Mouse (Mus musculus) forebrain, embryonic 15.5 days (tissue): Measurements from ENCODE around the gene Ube2d3. TPM values are rescaled to one million over a fixed set of nuclear protein-coding genes. Genes with fewer than 3 reads are reported as not detected.
"Not testable (repeated sequence)": the region's sequence is repeated elsewhere in the genome, so short reads cannot be mapped to it uniquely, and the experiment has no call there.

Experiments used
- ATAC-seq: fragments of 200-750 bp; cut with Nextera tagmentation; replicated peaks from 2 replicates; pipeline ENCODE4 v1.8.0; 2017; ENCODE audit warnings: mild to moderate bottlenecking, moderate TSS enrichment, moderate library complexity
- H3K27ac ChIP-seq: fragments of 300-500 bp; sonication (generic); replicated peaks from 2 replicates; pipeline ENCODE4 v1.5.1; 2015; ENCODE audit warnings: mild to moderate bottlenecking, inconsistent platforms
- H3K27me3 ChIP-seq: fragments of 300-500 bp; sonication (generic); 2 replicates; pipeline ENCODE4 v1.6.1; 2015; ENCODE audit warnings: inconsistent platforms
- H3K36me3 ChIP-seq: fragments of 300-500 bp; sonication (generic); 2 replicates; pipeline ENCODE4 v1.6.1; 2015; ENCODE audit warnings: mild to moderate bottlenecking, inconsistent platforms
- H3K4me1 ChIP-seq: fragments of 300-500 bp; sonication (generic); 2 replicates; pipeline ENCODE4 v1.6.1; 2015; ENCODE audit warnings: inconsistent platforms
- H3K4me2 ChIP-seq: fragments of 300-500 bp; sonication (generic); replicated peaks from 2 replicates; pipeline ENCODE4 v1.6.1; 2015; ENCODE audit warnings: mild to moderate bottlenecking, inconsistent platforms
- H3K4me3 ChIP-seq: fragments of 300-500 bp; sonication (generic); 2 replicates; pipeline ENCODE4 v1.5.1; 2015; ENCODE audit warnings: mild to moderate bottlenecking, inconsistent platforms
- H3K9ac ChIP-seq: fragments of 300-500 bp; sonication (generic); replicated peaks from 2 replicates; pipeline ENCODE4 v1.6.1; 2015; ENCODE audit warnings: mild to moderate bottlenecking, inconsistent platforms
- H3K9me3 ChIP-seq: fragments of 300-500 bp; sonication (generic); 2 replicates; pipeline ENCODE4 v1.6.1; 2016; ENCODE audit warnings: inconsistent platforms
- WGBS: fragments of 180-500 bp; shearing (Covaris S2); methylation state at CpG from one replicate; pipeline ENCODE4 v1.1.7; 2015; ENCODE audit warnings: mixed read lengths; 5-methylcytosine and 5-hydroxymethylcytosine counted together
- polyA plus RNA-seq: library from polyadenylated mRNA; unstranded; fragments of >200 nt; fragmentation: Nextera tagmentation; extraction: Ambion mirVana; gene quantifications from 2 replicates; pipeline ENCODE4 v1.2.1, GENCODE M21; 2015

Gene Ube2d3
- polyA plus RNA-seq, 1 experiment from 2014 or later, result 384 TPM

DNA sequence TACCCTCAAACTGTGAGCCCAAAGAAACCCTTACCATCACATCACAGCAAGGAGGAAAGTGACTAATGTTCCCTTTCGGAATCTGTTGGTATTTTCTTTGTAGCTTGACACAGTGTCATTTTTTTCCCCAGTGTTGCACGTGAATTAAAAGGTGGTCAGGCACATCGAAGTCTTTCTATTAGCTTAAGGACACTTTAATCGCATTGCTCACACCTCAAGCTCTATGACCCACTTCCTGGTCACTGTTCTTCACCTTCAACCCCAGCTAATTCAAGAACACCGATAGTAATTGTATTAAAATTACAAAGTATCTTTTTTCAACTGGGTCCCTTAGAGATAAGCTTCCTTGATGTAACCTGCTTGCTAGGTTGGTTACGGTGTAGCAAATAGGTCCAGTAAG lies 42.8 kb downstream of the Ube2d3 start:
- Histone ChIP-seq H3K27ac (no peak overlapping the region), H3K4me1 (peaks cover 7% of the 10 kb centered on the region), H3K4me3 (no peak overlapping the region), H3K4me2 (no peak overlapping the region), H3K9me3 (no peaks in the 10 kb centered on the region), H3K27me3 (no peaks in the 10 kb centered on the region), H3K9ac (no peak overlapping the region), H3K36me3 (no peaks in the 10 kb centered on the region)
- 92% methylated on average over 6 of the region's 6 CpGs for WGBS
- ATAC-seq, result no peak

DNA sequence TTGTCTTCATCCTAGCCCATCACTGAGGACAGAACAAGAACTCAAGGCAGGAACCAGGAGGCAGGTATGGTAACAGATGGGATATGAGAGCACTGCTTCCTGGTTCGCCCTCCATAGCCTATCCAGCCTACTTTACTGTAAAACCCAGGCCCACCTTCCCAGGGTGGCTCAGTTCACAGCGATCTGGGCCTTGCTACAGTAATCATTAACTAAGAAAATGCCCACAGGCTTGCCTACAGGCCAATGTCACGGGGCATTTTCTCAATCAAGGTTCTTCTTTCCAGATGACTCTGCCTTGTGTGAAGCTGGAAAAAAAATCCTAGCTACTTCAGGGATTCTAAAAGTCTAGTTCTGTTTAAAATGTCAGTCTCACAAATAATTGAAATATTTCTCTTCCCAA lies 43.7 kb downstream of the Ube2d3 start:
- peaks cover 10% of the 10 kb centered on the region for H3K4me1 ChIP-seq
- H3K9ac ChIP-seq, result no peak overlapping the region
- H3K4me3 ChIP-seq, result no peak overlapping the region
- no peaks in the 10 kb centered on the region for H3K27me3 ChIP-seq
- WGBS, result 85% methylated on average over 3 of the region's 3 CpGs
- H3K36me3 ChIP-seq, result no peaks in the 10 kb centered on the region
- no peaks in the 10 kb centered on the region for H3K9me3 ChIP-seq
- ATAC-seq, result no peak
- H3K4me2 ChIP-seq, result no peak overlapping the region
- no peak overlapping the region for H3K27ac ChIP-seq

DNA sequence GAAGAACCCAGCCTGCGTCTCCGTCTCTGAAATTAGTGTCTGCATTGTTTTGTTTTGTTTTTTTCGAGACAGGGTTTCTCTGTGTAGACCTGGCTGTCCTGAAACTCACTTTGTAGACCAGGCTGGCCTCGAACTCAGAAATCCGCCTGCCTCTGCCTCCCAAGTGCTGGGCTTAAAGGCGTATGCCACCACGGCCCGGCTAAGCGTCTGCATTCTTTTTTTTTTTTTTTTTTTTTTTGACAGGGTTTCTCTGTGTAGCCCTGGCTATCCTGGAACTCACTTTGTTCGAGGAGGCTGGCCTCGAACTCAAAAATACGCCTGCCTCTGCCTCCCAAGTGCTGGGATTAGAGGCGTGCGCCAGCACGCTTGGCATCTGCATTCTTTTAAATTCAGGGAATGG lies 46.7 kb downstream of the Ube2d3 start:
- 87% methylated on average over 15 of the region's 15 CpGs for WGBS
- not testable (repeated sequence) for H3K9ac ChIP-seq, H3K27ac ChIP-seq, H3K36me3 ChIP-seq, ATAC-seq, H3K9me3 ChIP-seq, H3K27me3 ChIP-seq
- Histone ChIP-seq H3K4me1 (peaks cover 10% of the 10 kb centered on the region), H3K4me2 (peak overlapping the region; percentile 95), H3K4me3 (peak overlapping the region; percentile 73; the same call in 1 of the 2 replicates)

DNA sequence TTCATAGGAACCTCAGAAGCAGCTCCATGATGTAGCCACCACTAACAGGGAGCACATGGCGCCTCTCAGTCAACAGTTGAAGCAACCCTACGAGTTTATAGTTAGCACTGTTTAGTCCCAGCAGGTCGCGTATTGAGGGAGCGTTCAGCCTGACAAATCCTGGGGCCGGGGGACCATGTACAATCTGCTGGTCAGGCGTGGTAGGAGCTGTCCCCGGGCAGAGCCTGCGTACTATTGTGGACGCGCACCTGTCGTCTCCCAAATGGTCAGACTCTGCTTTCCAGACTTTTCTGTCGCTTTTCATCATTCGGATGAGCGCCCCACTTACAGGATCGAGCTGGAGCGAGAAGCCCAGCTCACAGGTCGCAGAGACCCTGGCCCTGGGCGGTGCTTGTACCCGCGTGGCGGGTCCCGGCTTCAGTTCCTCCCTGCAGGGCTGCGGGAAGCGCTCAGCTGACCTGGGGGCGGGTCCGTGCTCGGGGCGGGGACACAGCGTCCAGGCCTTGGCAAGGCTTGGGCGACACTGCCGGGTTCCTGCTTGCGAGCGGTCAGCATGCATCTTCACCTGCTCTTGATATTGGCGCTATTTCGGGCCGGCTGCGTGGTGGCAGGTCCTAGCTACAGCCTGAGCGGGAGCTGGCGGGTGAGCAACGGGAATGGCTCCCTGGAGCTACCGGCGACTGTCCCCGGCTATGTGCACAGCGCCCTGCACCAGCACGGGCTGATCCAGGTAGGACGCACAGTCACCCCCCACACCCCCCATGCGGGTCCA lies 47.4 kb downstream of the Ube2d3 start, which contains the start of gene Manba:
Gene Manba (plus strand): TSS at position 484 of the 772 bp plus-strand sequence.
- Histone ChIP-seq H3K4me1 (peaks cover 10% of the 10 kb centered on the region), H3K27me3 (no peaks in the 10 kb centered on the region), H3K9ac (peak within 1 kb of the TSS; percentile 70), H3K4me2 (peak within 1 kb of the TSS; percentile 95), H3K27ac (no peak within 1 kb of the TSS), H3K36me3 (no peaks in the 10 kb centered on the region), H3K4me3 (peak within 1 kb of the TSS; percentile 73), H3K9me3 (no peaks in the 10 kb centered on the region)
- WGBS, result 2% methylated on average over 48 of the region's 48 CpGs
- ATAC-seq, result peak; percentile 94

DNA sequence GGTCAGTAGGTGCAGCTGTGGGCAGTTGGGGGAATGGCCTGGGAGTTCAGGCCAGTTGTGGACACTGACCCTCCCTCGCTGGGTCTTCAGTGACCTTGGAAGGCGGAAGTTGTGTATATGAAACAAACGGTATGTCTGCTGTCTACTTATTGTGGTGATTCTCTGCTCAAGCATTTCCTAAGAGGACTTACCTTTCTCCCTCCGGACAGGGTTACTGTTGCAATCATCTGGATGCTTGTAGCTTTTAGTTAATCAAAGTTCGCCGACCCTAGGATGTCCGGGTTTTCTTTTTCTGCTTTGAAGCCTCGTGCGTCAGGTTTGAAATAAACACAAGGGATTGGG lies 47.9 kb downstream of the Ube2d3 start:
- ATAC-seq, result no peak

DNA sequence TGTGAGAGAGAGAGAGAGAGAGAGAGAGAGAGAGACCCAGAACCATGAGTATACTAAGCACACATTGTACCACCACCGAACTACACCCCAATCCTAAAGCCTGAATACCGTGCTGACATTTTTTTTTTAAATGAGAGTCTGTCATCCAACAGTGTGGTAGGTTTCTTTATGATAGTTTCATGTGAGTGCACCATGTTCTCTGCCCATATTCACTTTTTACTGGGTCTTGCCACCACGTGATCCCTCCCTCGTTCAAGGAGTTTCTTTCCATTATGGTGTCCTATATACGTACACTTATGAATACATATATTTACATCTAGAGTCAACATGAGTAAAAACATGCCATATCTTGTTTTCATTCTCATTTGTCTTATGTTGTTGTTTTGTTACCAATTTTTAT lies 48.4 kb downstream of the Ube2d3 start:
- Histone ChIP-seq H3K27me3 (no peaks in the 10 kb centered on the region), H3K4me2 (peak overlapping the region; percentile 95; the same call in 1 of the 2 replicates), H3K36me3 (no peaks in the 10 kb centered on the region), H3K9me3 (no peaks in the 10 kb centered on the region), H3K9ac (no peak overlapping the region), H3K4me3 (no peak overlapping the region), H3K27ac (no peak overlapping the region), H3K4me1 (peaks cover 10% of the 10 kb centered on the region)
- no peak for ATAC-seq
- 74% methylated on average over 5 of the region's 5 CpGs for WGBS

More for the DNA sequence above, 47.9 kb downstream of the Ube2d3 start:
- Histone ChIP-seq H3K4me2 (peak overlapping the region; percentile 95), H3K27ac (no peak overlapping the region), H3K9ac (peak overlapping the region; percentile 70), H3K36me3 (no peaks in the 10 kb centered on the region), H3K4me1 (peaks cover 10% of the 10 kb centered on the region), H3K27me3 (no peaks in the 10 kb centered on the region), H3K4me3 (peak overlapping the region; percentile 73), H3K9me3 (no peaks in the 10 kb centered on the region)
- WGBS, result 8% methylated on average over 9 of the region's 9 CpGs

DNA sequence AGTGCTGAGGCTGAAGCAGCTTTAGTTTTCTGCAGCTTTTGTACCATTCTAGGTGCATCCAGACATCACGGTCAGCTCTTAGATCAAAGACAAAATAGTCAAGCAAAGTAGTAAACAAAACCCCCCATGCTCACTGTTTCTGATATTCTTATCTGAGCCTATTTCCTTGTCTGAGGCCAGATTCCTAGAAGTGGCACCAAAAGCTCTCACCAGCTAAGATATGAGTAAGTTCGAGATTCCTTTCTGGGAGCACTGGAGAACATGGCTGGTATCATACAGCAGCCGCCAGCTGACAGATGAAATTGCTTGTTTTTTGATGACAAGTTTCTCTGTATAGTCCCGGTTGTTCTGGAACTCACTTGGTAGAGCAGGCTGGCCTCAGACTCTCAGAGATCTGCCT lies 49.9 kb downstream of the Ube2d3 start:
- no peaks in the 10 kb centered on the region for H3K9me3 ChIP-seq
- no peaks in the 10 kb centered on the region for H3K36me3 ChIP-seq
- ATAC-seq, result no peak
- H3K4me1 ChIP-seq, result peaks cover 10% of the 10 kb centered on the region
- WGBS, result 94% methylated on average over 4 of the region's 4 CpGs
- no peaks in the 10 kb centered on the region for H3K27me3 ChIP-seq
- H3K4me3 ChIP-seq, result no peak overlapping the region
- H3K4me2 ChIP-seq, result no peak overlapping the region
- H3K27ac ChIP-seq, result no peak overlapping the region
- no peak overlapping the region for H3K9ac ChIP-seq

DNA sequence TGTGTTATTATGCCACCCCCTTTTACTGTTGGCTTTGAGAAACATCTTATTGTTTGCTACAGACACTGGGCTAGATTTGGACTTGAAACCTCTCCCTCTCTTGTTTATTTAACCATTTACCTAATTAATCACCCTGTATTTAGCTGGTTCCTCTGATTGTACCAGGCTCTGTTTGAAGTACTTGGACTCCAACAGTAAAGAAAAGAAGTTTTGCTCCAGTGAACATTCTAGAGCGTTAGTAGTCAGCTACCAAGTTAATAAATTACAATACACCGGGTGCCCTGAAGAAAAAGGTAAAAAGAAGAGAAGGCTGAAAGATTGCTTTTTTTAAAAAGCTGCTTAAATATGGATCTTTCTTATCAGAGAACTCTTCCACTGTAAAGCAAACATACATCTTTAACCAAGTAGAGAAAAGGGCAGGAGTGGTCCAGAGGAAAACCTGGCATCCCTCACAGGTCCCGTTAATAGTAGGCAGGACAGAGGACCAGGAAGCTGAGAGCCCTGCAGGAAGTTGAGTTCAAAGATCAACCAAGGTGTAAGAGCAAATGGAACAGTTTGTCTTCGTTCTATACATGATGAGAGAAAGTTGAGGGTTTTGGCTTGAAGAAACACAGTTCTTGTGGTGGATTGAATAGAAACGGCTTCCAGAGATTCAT lies 52.0 kb downstream of the Ube2d3 start:
- Histone ChIP-seq H3K4me1 (peaks cover 9% of the 10 kb centered on the region), H3K9me3 (no peaks in the 10 kb centered on the region), H3K9ac (no peak overlapping the region), H3K27ac (no peak overlapping the region), H3K27me3 (no peaks in the 10 kb centered on the region), H3K4me2 (no peak overlapping the region), H3K4me3 (no peak overlapping the region), H3K36me3 (no peaks in the 10 kb centered on the region)
- ATAC-seq, result no peak
- WGBS, result 83% methylated on average over 5 of the region's 5 CpGs

DNA sequence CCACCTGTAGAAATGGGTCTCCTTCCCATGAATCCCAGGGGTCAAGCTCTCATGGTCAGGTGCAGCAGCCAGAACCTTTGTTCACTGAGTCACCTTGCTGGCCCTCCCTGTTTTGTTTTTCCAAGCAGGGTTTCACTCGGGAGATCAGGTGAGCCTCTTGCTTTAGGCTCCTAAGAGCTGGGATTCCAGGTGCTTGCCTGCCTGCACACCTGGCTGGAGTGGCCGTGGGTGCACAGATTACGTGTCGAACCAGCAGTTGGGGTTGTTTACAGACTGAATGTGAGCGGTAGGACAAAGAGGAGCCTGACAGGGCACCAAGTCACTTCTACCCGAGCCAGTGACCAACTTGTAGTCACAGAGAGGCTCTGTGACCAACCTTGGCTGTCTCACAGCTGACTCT lies 53.2 kb downstream of the Ube2d3 start:
- H3K9me3 ChIP-seq, result no peaks in the 10 kb centered on the region
- WGBS, result 88% methylated on average over 6 of the region's 6 CpGs

DNA sequence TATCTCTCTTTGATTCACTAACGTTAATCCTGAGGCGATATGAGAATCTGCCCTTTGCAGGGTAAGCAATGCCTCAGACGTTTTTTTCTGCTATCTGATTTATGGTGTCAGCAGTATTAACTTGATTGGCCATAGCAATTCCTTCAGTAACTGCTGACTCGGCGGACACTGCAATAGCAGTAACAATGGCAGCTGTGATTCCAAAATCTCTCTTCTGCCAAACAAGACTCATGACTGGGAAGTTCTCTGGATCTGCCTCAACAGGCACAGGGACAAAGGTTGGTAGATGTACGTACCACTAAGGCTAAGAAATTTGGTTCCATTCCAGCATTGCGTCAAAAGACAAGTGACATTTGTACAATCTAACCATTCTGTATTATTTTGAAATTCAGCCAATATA lies 55.4 kb downstream of the Ube2d3 start:
- H3K4me1 ChIP-seq, H3K4me2 ChIP-seq, H3K27me3 ChIP-seq, ATAC-seq, H3K9ac ChIP-seq, H3K27ac ChIP-seq, H3K9me3 ChIP-seq, H3K4me3 ChIP-seq, H3K36me3 ChIP-seq: not testable (repeated sequence)
- WGBS, result 82% methylated on average over 7 of the region's 7 CpGs

More for the DNA sequence above, 53.2 kb downstream of the Ube2d3 start:
- H3K9ac ChIP-seq, result no peak overlapping the region
- ATAC-seq, result no peak
- H3K4me3 ChIP-seq, result no peak overlapping the region
- no peak overlapping the region for H3K27ac ChIP-seq
- no peak overlapping the region for H3K4me2 ChIP-seq
- H3K36me3 ChIP-seq, result no peaks in the 10 kb centered on the region
- no peaks in the 10 kb centered on the region for H3K27me3 ChIP-seq
- H3K4me1 ChIP-seq, result peaks cover under 1% of the 10 kb centered on the region; the same call in 1 of the 2 replicates

DNA sequence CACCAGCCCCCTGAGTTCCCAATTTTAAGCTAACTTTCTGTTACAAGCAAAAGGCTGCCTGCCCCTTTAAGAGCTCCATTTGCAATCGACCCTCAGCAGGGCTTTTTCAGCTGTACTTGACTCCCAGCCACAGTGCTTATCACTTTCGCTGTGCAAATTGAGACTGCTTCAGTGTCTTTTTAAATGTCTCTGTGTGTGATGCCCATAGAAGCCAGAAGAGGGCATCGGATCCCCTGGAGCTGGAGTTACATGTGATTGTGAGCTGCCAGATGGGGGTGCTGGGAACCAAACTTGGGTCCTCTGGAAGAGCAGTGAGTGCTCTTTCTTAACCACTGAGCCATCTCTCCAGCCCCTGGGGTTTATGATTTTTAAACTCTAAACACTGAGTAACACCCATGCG lies 60.0 kb downstream of the Ube2d3 start:
- not testable (repeated sequence) for H3K36me3 ChIP-seq, H3K4me2 ChIP-seq, ATAC-seq, H3K4me1 ChIP-seq, H3K27ac ChIP-seq, H3K9me3 ChIP-seq, H3K27me3 ChIP-seq, H3K9ac ChIP-seq, H3K4me3 ChIP-seq
- WGBS, result 92% methylated on average over 4 of the region's 4 CpGs

DNA sequence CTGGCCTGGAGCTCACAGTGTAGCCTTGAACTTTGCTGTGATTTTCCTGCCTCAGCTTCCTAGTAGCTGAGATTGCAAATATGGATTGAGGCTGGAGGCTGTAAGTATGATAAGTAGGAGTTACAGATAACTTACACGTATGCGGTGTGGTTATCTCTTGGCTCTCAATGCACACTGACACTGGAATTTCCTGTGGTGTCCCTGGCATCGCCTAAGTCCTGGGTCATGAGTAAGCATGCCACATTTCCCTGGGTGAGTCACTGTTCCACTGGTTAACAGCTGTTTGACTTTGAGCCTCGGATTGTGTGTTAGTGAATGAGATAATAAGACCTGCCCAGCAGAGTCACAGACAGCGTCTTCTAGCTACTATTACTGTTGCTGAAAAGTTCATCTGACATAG lies 60.9 kb downstream of the Ube2d3 start:
- Histone ChIP-seq H3K9ac (no peak overlapping the region), H3K4me2 (no peak overlapping the region), H3K4me1 (no peaks in the 10 kb centered on the region), H3K27ac (no peak overlapping the region), H3K27me3 (no peaks in the 10 kb centered on the region), H3K9me3 (no peaks in the 10 kb centered on the region), H3K36me3 (no peaks in the 10 kb centered on the region), H3K4me3 (no peak overlapping the region)
- WGBS, result 90% methylated on average over 5 of the region's 5 CpGs
- ATAC-seq, result no peak
